Mouse (Mus musculus): Measurements from ENCODE around the gene Ppp1ca. TPM values are rescaled to one million over a fixed set of nuclear protein-coding genes. Genes with fewer than 3 reads are reported as not detected.

The Ppp1ca gene
- total RNA-seq, 2 experiments from 2014 or later: 295 to 307 TPM

DNA sequence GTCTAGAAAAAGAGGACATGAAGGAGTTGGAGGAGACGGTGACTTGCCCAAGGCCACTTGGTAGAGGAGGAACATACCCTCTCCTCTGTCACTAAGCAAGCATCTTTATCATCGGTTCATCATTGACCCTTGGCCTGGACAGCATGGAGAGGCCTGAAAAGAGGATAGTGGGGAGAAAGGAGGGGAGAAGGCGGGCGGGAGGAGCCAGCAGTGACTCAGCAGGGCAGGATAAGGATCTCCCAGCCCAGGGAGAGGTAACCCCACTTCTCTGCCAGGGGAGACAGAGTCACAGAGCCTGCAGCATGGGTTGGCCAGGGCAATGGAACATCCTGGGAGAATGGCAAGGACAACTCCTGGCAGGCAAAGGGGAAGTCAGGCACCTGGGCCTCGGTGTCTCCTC lies 16.7 kb downstream of the Ppp1ca start:
- no peak for DNase-seq (ENCODE audit: low spot score in 2 of 2)

DNA sequence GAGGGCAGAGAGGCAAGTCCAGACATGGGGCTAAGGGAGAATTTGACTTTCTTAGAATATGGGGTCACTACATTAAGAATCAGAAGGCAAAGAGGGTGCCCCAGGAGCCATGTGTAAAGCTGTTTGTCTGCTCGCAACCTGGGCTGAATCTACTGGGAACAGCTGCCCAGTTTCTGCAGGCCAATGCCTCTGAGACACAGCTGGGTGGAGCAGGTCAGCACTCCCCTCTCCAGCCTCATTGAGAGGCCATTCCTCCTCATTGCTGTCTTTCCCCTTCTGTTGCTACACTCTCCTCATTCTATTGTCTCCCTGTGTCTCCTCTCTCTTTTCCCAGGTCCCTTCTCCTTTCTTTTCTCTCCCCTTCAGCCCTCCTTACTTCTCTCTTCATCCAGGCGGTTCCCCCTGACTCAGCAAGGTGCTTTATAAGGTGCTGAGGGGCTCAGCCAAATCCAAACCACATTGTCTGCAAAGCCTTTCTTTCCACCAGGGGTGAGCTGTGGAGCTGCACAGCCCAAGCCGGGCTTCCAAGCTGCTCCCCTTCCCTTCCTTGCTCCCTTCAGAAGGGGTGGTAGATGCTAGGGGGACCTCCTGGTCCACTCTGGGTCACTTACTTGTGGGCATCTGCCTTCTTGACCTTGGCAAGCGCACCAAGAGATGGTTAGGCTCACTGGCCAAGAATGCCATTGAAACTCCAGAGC lies 20.2 kb downstream of the Ppp1ca start:
- DNase-seq (ENCODE audit: low spot score in 2 of 2): no peak

- DNase-seq (ENCODE audit: low spot score in 2 of 2): no peak
These were observed 21.7 kb downstream of the Ppp1ca start for GRCm38 (mm10) chr19:4213524-4213974.

DNA sequence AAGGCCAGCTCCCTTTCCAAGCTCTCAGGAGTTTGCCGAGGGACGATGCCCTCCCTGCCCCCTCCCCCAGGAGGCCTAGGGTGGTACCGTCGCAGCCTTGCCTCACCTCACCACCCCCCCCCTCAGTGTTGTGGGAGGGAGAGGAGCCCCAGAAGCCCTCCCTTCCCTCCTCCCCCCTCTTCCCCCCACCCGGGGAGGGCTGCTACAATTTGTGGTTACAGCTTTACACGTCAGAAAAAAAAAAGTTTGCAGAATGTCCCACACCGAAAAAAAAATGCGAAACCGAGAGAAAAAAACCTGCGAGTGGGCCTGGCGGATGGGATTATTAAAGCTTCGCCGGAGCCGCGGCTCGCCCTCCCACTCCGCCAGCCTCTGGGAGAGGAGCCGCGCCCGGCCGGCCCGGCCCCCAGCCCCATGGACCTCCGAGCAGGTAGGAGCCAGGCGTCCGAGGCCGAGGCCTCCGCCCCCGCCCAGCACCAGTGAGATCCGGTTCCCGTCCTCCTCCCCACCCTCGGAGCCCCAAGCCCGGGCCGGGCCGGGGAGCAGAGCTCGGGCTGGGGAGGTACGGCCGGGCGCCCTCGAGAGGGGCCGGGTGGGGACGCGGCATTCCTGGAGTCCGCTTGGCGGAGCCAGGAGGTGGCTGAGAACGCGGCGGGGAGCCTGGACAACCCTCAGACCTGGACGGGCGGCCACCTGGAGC lies 22.4 kb downstream of the Ppp1ca start, which contains the start of the genes Clcf1 and AC109138.7:
Gene Clcf1 (plus strand): TSS at position 168 of the 700 bp plus-strand sequence.
Gene AC109138.7 (plus strand): TSS at position 287 of the 700 bp plus-strand sequence.
- DNase-seq (ENCODE audit: low spot score in 2 of 2): no peak

DNA sequence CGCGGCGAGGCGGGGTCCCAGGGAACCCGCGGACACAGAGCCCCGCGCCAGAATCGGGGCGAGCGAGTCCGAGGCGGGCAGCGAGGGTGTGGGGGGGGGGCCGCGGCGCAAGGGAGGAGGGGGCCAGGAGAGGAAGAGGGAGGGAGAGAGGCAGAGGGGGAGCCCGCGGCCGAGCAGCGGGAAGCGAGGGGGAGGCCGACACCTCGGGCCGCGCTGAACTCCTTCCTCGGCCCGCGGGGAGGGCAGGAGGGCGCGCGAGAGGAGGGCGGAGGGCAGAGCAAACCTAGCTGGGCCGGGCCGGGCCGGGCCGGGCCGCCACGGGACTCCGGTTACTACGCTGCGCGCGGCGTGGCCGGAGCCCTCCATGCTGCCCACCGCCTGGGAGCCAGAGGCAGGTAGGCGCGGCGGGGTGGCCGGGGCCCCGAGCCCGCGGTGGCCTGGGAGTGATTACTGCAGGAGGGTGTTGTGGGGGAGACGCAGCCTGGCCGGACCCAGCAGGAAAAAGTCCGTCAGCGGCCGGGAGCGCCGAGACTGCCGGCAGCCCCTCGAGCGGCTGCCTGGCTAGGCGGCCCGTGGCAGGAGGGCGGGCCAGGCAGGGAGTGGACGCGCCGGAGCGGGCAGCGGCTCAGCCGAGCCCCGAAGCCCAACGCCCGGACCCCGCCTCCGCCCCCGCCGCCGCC lies 23.0 kb downstream of the Ppp1ca start:
- no peak for DNase-seq (ENCODE audit: low spot score in 2 of 2)

GRCm38 (mm10) chr19:4215451-4215840 lies 23.6 kb downstream of the Ppp1ca start:
- DNase-seq (ENCODE audit: low spot score in 2 of 2): no peak

DNA sequence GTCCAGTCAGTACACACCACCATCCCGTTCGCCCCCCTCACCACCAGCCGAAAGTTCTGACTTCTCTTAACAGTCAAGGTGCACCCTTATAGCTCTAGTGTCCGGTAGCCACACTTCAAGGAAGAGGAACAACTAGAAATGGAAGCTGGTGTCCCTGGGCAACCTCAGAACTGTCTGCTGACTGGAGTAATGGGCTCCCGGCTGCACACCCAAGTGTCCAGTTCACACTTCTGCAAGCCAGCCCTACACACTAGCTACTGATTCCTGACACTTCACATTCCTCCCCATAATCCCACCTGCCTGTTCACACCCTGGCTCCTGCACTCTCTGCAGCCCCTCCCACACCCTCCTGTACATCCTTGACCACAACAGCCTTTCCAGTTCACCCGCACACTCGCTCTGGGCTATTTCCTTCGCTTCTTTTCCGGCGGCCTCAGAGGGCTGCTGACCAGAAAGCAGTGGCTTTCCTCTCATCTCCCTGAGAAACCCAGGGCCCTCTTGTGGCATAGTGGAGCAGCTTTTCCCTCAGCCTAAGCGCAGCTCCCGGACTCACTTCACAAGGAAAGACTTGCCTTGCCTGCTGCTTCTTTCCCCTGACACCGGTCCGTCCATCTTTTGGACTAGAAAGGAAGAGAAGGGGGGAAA lies 24.3 kb downstream of the Ppp1ca start:
- DNase-seq (ENCODE audit: low spot score in 2 of 2): no peak

- no peak for DNase-seq (ENCODE audit: low spot score in 2 of 2)
These were observed 25.3 kb downstream of the Ppp1ca start for GRCm38 (mm10) chr19:4217140-4217539.

GRCm38 (mm10) chr19:4217855-4218254 lies 26.0 kb downstream of the Ppp1ca start:
- no peak for DNase-seq (ENCODE audit: low spot score in 2 of 2)

- no peak for DNase-seq (ENCODE audit: low spot score in 2 of 2)
These were observed 26.4 kb downstream of the Ppp1ca start for GRCm38 (mm10) chr19:4218293-4218692.

DNA sequence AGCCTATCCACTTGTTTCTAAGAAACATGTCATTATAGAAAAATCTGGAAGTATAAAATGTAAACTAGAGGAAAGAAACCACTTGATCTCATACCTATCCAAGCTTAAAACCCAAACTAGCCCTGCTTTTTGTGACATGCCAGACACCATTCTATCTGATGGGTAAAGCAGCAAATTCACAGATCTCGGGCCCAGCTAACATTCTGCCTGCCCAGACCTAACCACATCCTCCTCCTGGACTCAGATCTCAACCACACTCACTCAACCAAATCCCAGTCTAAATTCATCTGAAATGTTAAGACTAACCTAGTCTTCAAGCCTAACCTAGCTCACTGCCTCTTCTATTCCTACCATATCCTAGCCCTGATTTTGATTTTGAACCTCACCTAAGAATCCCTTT lies 26.9 kb downstream of the Ppp1ca start:
- DNase-seq (ENCODE audit: low spot score in 2 of 2): no peak

DNA sequence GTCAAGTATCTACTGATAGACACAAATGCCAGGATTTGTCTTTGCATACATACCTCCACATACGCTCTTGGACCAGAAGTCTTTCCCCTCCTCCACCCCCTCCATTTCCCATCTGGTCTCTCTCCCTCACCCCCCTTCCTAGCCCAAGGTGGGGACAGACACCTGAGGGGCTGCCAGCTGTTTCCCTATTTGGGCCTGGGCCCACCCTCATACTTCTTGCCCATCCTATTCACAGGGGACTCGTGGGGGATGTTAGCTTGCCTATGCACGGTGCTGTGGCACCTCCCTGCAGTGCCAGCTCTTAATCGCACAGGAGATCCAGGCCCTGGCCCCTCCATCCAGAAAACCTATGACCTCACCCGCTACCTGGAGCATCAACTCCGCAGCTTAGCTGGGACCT lies 28.1 kb downstream of the Ppp1ca start:
- no peak for DNase-seq (ENCODE audit: low spot score in 2 of 2)

- no peak for DNase-seq (ENCODE audit: low spot score in 2 of 2)
These were observed 28.6 kb downstream of the Ppp1ca start for GRCm38 (mm10) chr19:4220416-4220815.

DNA sequence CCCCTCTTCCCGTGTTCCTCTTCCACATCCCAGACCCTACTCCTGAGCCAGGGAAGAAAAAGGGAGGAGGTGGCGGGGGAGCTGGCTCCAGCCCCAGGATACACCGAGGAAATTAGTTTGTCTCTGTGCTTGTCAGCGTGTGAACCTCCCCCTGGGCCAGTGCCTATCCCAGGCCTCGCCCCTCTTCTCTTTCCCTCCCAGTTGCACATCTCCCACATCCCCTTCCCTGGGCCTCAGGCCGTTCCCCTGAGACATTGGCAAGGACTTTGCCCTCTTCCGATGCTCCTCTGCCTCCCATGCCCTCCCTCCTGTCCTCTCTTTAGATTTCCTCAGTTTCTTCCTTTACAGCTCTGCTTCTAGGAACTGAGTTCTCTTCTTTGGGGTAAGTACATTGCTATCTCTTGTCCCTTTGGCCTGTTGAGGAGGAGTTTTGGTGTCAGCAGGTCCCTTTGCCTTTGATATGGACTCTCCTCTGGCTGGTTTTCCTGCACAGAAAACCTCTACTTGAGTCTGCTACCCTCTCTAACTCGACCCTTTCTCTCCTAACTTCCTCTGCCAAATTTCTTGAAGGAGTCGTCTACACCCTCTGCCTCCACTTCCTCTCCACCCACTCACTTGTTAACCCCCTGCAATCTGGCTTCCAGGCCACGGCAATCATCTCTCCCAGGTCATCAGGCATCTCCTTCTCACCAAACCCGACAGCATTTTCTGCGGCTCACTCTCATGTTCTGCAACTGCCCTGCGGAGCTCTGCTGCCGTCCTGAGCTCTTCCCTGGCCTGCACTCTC lies 29.3 kb downstream of the Ppp1ca start:
- DNase-seq (ENCODE audit: low spot score in 2 of 2): no peak

DNA sequence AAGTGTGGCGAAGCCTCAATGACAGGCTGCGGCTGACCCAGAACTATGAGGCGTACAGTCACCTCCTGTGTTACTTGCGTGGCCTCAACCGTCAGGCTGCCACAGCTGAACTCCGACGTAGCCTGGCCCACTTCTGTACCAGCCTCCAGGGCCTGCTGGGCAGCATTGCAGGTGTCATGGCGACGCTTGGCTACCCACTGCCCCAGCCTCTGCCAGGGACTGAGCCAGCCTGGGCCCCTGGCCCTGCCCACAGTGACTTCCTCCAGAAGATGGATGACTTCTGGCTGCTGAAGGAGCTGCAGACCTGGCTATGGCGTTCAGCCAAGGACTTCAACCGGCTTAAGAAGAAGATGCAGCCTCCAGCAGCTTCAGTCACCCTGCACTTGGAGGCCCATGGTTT lies 30.3 kb downstream of the Ppp1ca start:
- DNase-seq (ENCODE audit: low spot score in 2 of 2): no peak

DNA sequence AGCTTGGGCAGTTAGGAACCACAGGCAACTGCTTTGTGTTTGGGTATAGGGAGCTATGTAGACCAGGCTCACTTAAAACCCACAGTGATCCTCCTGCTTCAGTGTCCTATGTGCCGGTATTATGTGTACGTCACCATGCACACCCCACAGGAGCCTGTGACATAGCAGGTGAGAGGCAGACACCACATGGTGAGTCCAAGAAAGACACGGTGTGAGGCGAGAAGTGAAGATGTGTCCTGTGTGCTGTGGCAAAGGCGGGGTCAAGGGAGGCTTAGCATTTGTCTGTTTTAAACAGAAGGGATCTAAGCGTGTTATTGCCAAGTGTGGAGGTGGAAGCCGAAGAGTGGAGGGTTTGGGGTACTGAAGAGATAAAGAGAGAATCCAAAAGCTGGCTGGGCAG lies 34.9 kb downstream of the Ppp1ca start:
- no peak for DNase-seq (ENCODE audit: low spot score in 2 of 2)

- no peak for DNase-seq (ENCODE audit: low spot score in 2 of 2)
These were observed 35.6 kb downstream of the Ppp1ca start for GRCm38 (mm10) chr19:4227446-4227845.

- peak; percentile 79 for DNase-seq (ENCODE audit: low spot score in 2 of 2)
These were observed 36.2 kb downstream of the Ppp1ca start for GRCm38 (mm10) chr19:4227894-4228678.

DNA sequence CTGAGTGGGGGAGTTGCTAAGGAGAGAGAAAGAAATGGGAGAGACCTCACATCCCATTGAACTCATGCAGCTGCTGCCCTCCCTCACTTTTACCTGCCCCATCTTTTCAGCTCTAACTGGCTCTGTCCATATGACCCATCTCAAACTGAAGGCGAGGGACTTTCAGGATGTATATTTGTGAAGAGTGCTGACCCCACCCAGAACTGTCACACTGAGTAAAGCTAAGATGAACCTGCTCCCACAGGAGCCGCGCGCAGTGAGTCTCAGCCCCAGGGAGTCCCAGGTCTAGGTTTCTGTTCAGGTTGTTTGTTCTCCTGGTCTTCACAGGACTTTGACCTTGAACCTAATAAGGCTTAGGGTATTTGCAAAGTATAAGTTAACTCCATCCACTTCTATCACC lies 37.0 kb downstream of the Ppp1ca start:
- DNase-seq (ENCODE audit: low spot score in 2 of 2): no peak

Data from layer of hippocampus, postnatal 10 days (tissue).